Mouse (Mus musculus) heart, embryonic 14.5 days (tissue): ENCODE measurements around the gene Nxpe3. TPM values are rescaled to one million over a fixed set of nuclear protein-coding genes. Genes with fewer than 3 reads are reported as not detected.

ENCODE experiments used
- ATAC-seq: fragments of 200-750 bp; cut with Nextera tagmentation; 2 replicates; pipeline ENCODE4 v1.8.0; 2017; ENCODE audit warnings: low read depth, moderate TSS enrichment; ENCODE audit not compliant: insufficient number of reproducible peaks, insufficient read depth, low FRiP score
- H3K27ac ChIP-seq, 2 experiments: fragments of 200-500 bp in 1 of 2; fragments of 300-500 bp in 1 of 2; sonication (generic) in 1 of 2; replicated peaks in 1 of 2; 2 replicates each; pipeline ENCODE4 v1.5.1; 2012 to 2014; ENCODE audit warnings: low read depth in 2 of 2, low read length in 2 of 2, control low read depth in 1 of 2, mild to moderate bottlenecking in 1 of 2, mixed read lengths in 1 of 2; ENCODE audit not compliant: control insufficient read depth in 1 of 2, insufficient read depth in 1 of 2
- H3K27me3 ChIP-seq: fragments of 300-500 bp; sonication (generic); 2 replicates; pipeline ENCODE4 v1.6.1; 2014; ENCODE audit warnings: mild to moderate bottlenecking, low read length, control low read depth; ENCODE audit not compliant: control insufficient read depth, insufficient read depth
- H3K36me3 ChIP-seq: fragments of 300-500 bp; sonication (generic); 2 replicates; pipeline ENCODE4 v1.6.1; 2014; ENCODE audit warnings: mild to moderate bottlenecking, control low read depth, low read length, mixed read lengths; ENCODE audit not compliant: control insufficient read depth, insufficient read depth
- H3K4me1 ChIP-seq, 2 experiments: fragments of 200-500 bp in 1 of 2; fragments of 300-500 bp in 1 of 2; sonication (generic) in 1 of 2; 2 replicates each; pipeline ENCODE4 v1.6.1; 2012 to 2014; ENCODE audit warnings: low read length in 2 of 2, control low read depth in 1 of 2, mixed read lengths in 1 of 2; ENCODE audit not compliant: control insufficient read depth in 2 of 2, insufficient read depth in 2 of 2
- H3K4me2 ChIP-seq: fragments of 300-500 bp; sonication (generic); 2 replicates; pipeline ENCODE4 v1.6.1; 2014; ENCODE audit warnings: mild to moderate bottlenecking, low read length
- H3K4me3 ChIP-seq, 2 experiments: fragments of 200-500 bp in 1 of 2; fragments of 300-500 bp in 1 of 2; sonication (generic) in 1 of 2; 2 replicates each; pipeline ENCODE4 v1.5.1; 2012 to 2014; ENCODE audit warnings: low read length in 2 of 2, mild to moderate bottlenecking in 2 of 2, control low read depth in 1 of 2, low read depth in 1 of 2, moderate library complexity in 1 of 2; ENCODE audit not compliant: control insufficient read depth in 1 of 2, insufficient read depth in 1 of 2
- H3K9ac ChIP-seq: fragments of 300-500 bp; sonication (generic); 2 replicates; pipeline ENCODE4 v1.6.1; 2014; ENCODE audit warnings: mild to moderate bottlenecking, low read length
- H3K9me3 ChIP-seq: fragments of 300-500 bp; sonication (generic); 2 replicates; pipeline ENCODE4 v1.6.1; 2016; ENCODE audit warnings: low read length, control low read depth; ENCODE audit not compliant: control insufficient read depth
- WGBS: fragments of 180-500 bp; shearing (Covaris S2); extraction: QIAGEN DNeasy Blood & Tissue Kit; methylation state at CpG from one replicate; pipeline ENCODE4 v1.1.7; 2014; 5-methylcytosine and 5-hydroxymethylcytosine counted together
- polyA plus RNA-seq: library from polyadenylated mRNA; unstranded; fragments of >200 nt; fragmentation: Nextera tagmentation; extraction: Ambion mirVana; gene quantifications from 2 replicates; pipeline ENCODE4 v1.2.1, GENCODE M21; 2014

Gene Nxpe3
- polyA plus RNA-seq, 1 experiment from 2014 or later, result 0.72 TPM

GRCm38 (mm10) chr16:55820916-55821570 is 74.0 kb downstream of the Nxpe3 start:
- H3K9ac ChIP-seq, result peak overlapping the region; percentile 93
- peaks cover 8 to 24% of the 10 kb centered on the region in 2 experiments for H3K4me1 ChIP-seq
- no peak for ATAC-seq
- 19% methylated on average over 20 of the region's 20 CpGs for WGBS
- H3K36me3 ChIP-seq, result peaks cover 28% of the 10 kb centered on the region
- peak overlapping the region; percentile 88 for H3K4me2 ChIP-seq
- peak overlapping the region; percentile 66 to 92 for H3K27ac ChIP-seq
- peak overlapping the region; percentile 60 to 93 for H3K4me3 ChIP-seq
- no peaks in the 10 kb centered on the region for H3K27me3 ChIP-seq
- no peaks in the 10 kb centered on the region for H3K9me3 ChIP-seq

GRCm38 (mm10) chr16:55820161-55820915 is 74.7 kb downstream of the Nxpe3 start:
- Histone ChIP-seq H3K4me3 (peak overlapping the region; percentile 60 to 93), H3K4me2 (peak overlapping the region; percentile 88), H3K4me1 (peaks cover 8 to 24% of the 10 kb centered on the region in 2 experiments), H3K36me3 (peaks cover 35% of the 10 kb centered on the region), H3K9ac (peak overlapping the region; percentile 93), H3K27ac (peak overlapping the region; percentile 66 to 92), H3K9me3 (no peaks in the 10 kb centered on the region), H3K27me3 (no peaks in the 10 kb centered on the region)
- no peak for ATAC-seq
- 49% methylated on average over 13 of the region's 13 CpGs for WGBS

GRCm38 (mm10) chr16:55819186-55819861 is 75.8 kb downstream of the Nxpe3 start:
- Histone ChIP-seq H3K9me3 (no peaks in the 10 kb centered on the region), H3K27ac (peak overlapping the region; percentile 25 to 53), H3K4me1 (peaks cover 8 to 24% of the 10 kb centered on the region in 2 experiments), H3K36me3 (peaks cover 45% of the 10 kb centered on the region), H3K27me3 (no peaks in the 10 kb centered on the region), H3K4me3 (peak overlapping the region; percentile 35 to 93), H3K9ac (peak overlapping the region; percentile 93), H3K4me2 (peak overlapping the region; percentile 88)
- ATAC-seq, result no peak
- 40% methylated on average over 15 of the region's 15 CpGs for WGBS

GRCm38 (mm10) chr16:55817717-55818515 is 77.2 kb downstream of the Nxpe3 start:
- Histone ChIP-seq H3K27me3 (no peaks in the 10 kb centered on the region), H3K36me3 (peaks cover 59% of the 10 kb centered on the region), H3K27ac (no peak overlapping the region), H3K4me2 (no peak overlapping the region), H3K9ac (no peak overlapping the region), H3K4me1 (peaks cover 8 to 22% of the 10 kb centered on the region in 2 experiments), H3K4me3 (no peak overlapping the region), H3K9me3 (no peaks in the 10 kb centered on the region)
- WGBS, result 91% methylated on average over 28 of the region's 28 CpGs
- ATAC-seq, result no peak

GRCm38 (mm10) chr16:55816202-55816941 is 78.7 kb downstream of the Nxpe3 start:
- WGBS, result 95% methylated on average over 13 of the region's 13 CpGs
- Histone ChIP-seq H3K4me2 (no peak overlapping the region), H3K36me3 (peaks cover 72% of the 10 kb centered on the region), H3K9me3 (no peaks in the 10 kb centered on the region), H3K4me3 (no peak overlapping the region), H3K27me3 (no peaks in the 10 kb centered on the region), H3K9ac (no peak overlapping the region), H3K27ac (no peak overlapping the region), H3K4me1 (peaks cover 8 to 22% of the 10 kb centered on the region in 2 experiments)
- ATAC-seq, result no peak

- no peak for ATAC-seq
- no peak overlapping the region for H3K4me2 ChIP-seq
- WGBS, result 78% methylated on average over 14 of the region's 14 CpGs
- H3K36me3 ChIP-seq, result peaks cover 79% of the 10 kb centered on the region
- no peaks in the 10 kb centered on the region for H3K27me3 ChIP-seq
- no peak overlapping the region for H3K9ac ChIP-seq
- no peaks in the 10 kb centered on the region for H3K9me3 ChIP-seq
- H3K27ac ChIP-seq, result no peak overlapping the region
- peaks cover 6 to 18% of the 10 kb centered on the region in 2 experiments for H3K4me1 ChIP-seq
- H3K4me3 ChIP-seq, result no peak overlapping the region
Observed at GRCm38 (mm10) chr16:55815466-55815865, 79.6 kb downstream of the Nxpe3 start.
